Mouse (Mus musculus) embryonic fibroblast, embryonic 13.5 days (primary cell): ENCODE measurements around the gene Trappc3.

Experiments
- CTCF ChIP-seq: IDR thresholded peaks from 2 replicates; pipeline ENCODE4 v1.5.1; 2011; ENCODE audit warnings: mild to moderate bottlenecking, control low read depth, low read length, moderate library complexity, borderline replicate concordance; ENCODE audit not compliant: insufficient read depth
- POLR2A ChIP-seq: IDR thresholded peaks from 2 replicates; pipeline ENCODE4 v1.6.1; 2011; ENCODE audit warnings: low read depth, mild to moderate bottlenecking, control low read depth, low read length, moderate library complexity

GRCm38 (mm10) chr4:126311566-126312200 lies 49.6 kb downstream of the Trappc3 start:
- no peak for TF ChIP-seq CTCF
- no peak for TF ChIP-seq POLR2A
